Mouse (Mus musculus) G1E (cell line): ENCODE data around the gene Diras1. TPM values are rescaled to one million over a fixed set of nuclear protein-coding genes. Genes with fewer than 3 reads are reported as not detected.
"Not testable (repeated sequence)": the region's sequence is repeated elsewhere in the genome, so short reads cannot be mapped to it uniquely, and the experiment has no call there.

Experiments
- ATAC-seq: 2 replicates; pipeline ENCODE4 v1.8.0; 2016; ENCODE audit warnings: mild to moderate bottlenecking; ENCODE audit not compliant: insufficient number of reproducible peaks, poor library complexity, low FRiP score, severe bottlenecking; ENCODE audit errors: extremely low read depth
- DNase-seq: peaks from one replicate; pipeline ENCODE4 v3.0.0; 2012; ENCODE audit warnings: low spot score
- H3K27me3 ChIP-seq: 2 replicates; pipeline ENCODE4 v1.6.1; 2012; ENCODE audit warnings: mild to moderate bottlenecking, low read length, inconsistent platforms; ENCODE audit not compliant: insufficient read depth
- H3K36me3 ChIP-seq: replicated peaks from 2 replicates; pipeline ENCODE3; 2012; ENCODE audit warnings: mild to moderate bottlenecking, inconsistent platforms
- H3K4me1 ChIP-seq: 2 replicates; pipeline ENCODE4 v1.6.1; 2012; ENCODE audit warnings: low read depth, low read length, inconsistent platforms, mixed read lengths; ENCODE audit not compliant: insufficient read depth
- H3K4me3 ChIP-seq: 2 replicates; pipeline ENCODE4 v1.5.1; 2012; ENCODE audit warnings: low read depth, mild to moderate bottlenecking, inconsistent platforms, low read length, moderate library complexity, mixed read lengths
- H3K9me3 ChIP-seq: replicated peaks from 2 replicates; pipeline ENCODE4 v1.6.1; 2012; ENCODE audit warnings: inconsistent platforms
- CTCF ChIP-seq: IDR thresholded peaks from 2 replicates; pipeline ENCODE4 v1.5.1; 2012; ENCODE audit warnings: low read depth, low read length, inconsistent platforms, mixed read lengths
- GATA1 ChIP-seq: IDR thresholded peaks from 2 replicates; pipeline ENCODE4 v1.6.1; 2012; ENCODE audit warnings: borderline replicate concordance, low read length, inconsistent platforms, mixed read lengths
- GATA2 ChIP-seq: IDR thresholded peaks from 2 replicates; pipeline ENCODE4 v1.6.1; 2012; ENCODE audit warnings: low read depth, low read length, inconsistent platforms, borderline replicate concordance
- POLR2AphosphoS5 ChIP-seq: IDR thresholded peaks from 2 replicates; pipeline ENCODE4 v1.6.1; 2012; ENCODE audit warnings: low read depth, low read length, inconsistent platforms; ENCODE audit not compliant: insufficient replicate concordance
- TAL1 ChIP-seq: conservative IDR thresholded peaks from 2 replicates; pipeline ENCODE4 v1.6.1; 2012; ENCODE audit warnings: low read depth, low read length, inconsistent platforms, mixed read lengths
- polyA plus RNA-seq: library from polyadenylated mRNA; stranded (reverse); fragments of >175 nt; gene quantifications from 2 replicates; pipeline ENCODE4 v1.2.3, GENCODE M21; 2012
- total RNA-seq, 2 experiments: library from RNA; stranded (forward) in 1 of 2; stranded (reverse) in 1 of 2; fragments of 200-1000 nt in 1 of 2; fragments of >200 nt in 1 of 2; fragmentation: Nextera tagmentation in 1 of 2; gene quantifications; 2 replicates each; pipeline ENCODE4 v1.2.3; 2014 to 2017

The Diras1 gene
- total RNA-seq (2014; fragmentation: Nextera tagmentation) (not detected in 2 replicates), total RNA-seq (2017) (0.44 TPM in 1 of 2 replicates, not detected in the other), polyA plus RNA-seq (0.02 TPM in 1 of 2 replicates, not detected in the other)

DNA sequence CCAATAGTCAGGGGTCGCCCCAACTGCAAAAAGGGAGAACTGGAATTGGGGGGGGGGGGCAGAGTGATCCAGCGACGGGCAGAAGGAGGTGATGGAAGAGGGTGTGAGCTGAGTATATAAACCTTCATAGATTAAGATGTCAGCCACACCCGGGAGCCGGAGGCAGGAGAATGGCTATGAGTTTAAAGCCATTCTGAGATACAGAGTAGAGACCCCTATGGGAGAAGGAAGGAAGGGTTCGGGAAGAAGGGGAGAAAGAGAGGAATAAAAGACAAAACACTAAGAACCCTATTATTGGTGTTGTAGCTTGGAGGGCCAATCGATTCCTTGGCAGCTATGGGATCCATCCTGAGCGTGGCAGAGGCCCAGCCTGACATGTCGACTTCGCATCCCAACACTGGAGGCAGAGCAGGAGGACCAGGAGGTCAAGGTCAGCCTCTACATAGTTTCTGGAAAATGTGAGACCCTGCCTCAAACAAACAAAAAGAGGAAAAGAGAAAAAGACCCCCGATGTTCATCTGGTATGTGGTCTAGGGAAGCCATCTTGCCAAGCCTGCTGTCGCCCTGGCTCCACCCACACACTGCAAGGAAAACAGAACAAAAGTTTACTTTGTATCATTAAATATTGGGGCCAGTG is at the start of gene Diras1:
Gene Diras1, minus strand, starts transcription at position 24 of the 637 bp plus-strand sequence.
- peaks cover 10% of the 10 kb centered on the region for H3K36me3 ChIP-seq
- peak within 1 kb of the TSS; percentile 44; the same call in 1 of the 2 replicates for H3K4me3 ChIP-seq
- DNase-seq (no peak), ATAC-seq (no peak)
- no peaks in the 10 kb centered on the region for H3K9me3 ChIP-seq
- peaks cover 52% of the 10 kb centered on the region for H3K27me3 ChIP-seq
- peaks cover 13% of the 10 kb centered on the region for H3K4me1 ChIP-seq
- TF ChIP-seq CTCF (no peak), GATA1 (no peak), TAL1 (no peak), GATA2 (no peak), POLR2AphosphoS5 (no peak)

DNA sequence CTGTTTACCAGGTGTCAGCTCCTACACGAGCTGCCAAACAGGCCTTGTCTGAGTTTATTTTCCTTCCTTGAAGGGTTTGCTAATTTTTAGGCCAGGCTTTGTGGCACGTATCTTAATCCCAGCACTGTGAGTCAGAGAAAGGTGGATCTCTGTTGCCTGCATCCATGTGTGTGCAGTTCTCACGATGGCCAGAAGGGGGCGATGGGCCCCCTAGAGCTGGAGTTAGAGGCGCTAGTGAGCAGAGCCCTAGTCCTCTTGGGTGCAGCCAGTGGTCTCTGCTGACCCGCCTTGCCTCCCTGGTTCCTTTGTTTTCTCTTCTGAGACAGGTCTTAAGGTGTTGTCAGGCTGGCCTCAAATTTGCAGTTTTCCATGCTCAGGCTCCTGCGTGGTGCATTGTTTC is 48.0 kb upstream of the Diras1 start:
- no peaks in the 10 kb centered on the region for H3K9me3 ChIP-seq
- TF ChIP-seq TAL1 = no peak
- TF ChIP-seq CTCF = peak; percentile 80; the same call in 1 of the 2 replicates
- no peak for TF ChIP-seq GATA2
- no peak for TF ChIP-seq GATA1
- TF ChIP-seq POLR2AphosphoS5 = no peak
- H3K36me3 ChIP-seq = peaks cover 74% of the 10 kb centered on the region
- ATAC-seq (no peak), DNase-seq (no peak)
- H3K27me3 ChIP-seq = peaks cover under 1% of the 10 kb centered on the region; the same call in 1 of the 2 replicates
- H3K4me1 ChIP-seq = peaks cover 42% of the 10 kb centered on the region
- H3K4me3 ChIP-seq = no peak overlapping the region

DNA sequence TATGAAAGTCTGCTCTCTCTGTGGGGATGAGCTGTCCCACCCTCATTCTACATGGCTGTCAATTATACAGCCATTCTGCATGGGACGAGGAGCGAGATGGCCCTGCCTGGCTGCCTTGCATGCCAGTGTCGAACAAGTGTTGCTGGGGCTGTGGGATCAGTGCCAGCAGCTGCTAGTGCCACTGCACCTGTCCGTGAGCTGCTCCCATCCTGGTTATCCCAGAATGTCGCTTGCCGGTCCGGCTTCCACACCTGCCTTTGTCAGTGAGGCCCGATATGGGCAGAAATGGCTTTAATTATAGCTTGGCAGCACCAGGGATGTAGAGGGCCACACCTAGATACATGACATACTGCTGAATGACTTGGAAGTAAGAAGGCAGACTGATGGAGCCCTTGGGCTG is 46.8 kb upstream of the Diras1 start:
- Histone ChIP-seq H3K4me3 (no peak overlapping the region), H3K9me3 (no peaks in the 10 kb centered on the region), H3K4me1 (peaks cover 42% of the 10 kb centered on the region), H3K27me3 (peaks cover 11% of the 10 kb centered on the region), H3K36me3 (peaks cover 62% of the 10 kb centered on the region)
- TF ChIP-seq GATA2 (no peak), POLR2AphosphoS5 (no peak), CTCF (no peak), TAL1 (no peak), GATA1 (no peak)
- ATAC-seq (no peak), DNase-seq (no peak)

DNA sequence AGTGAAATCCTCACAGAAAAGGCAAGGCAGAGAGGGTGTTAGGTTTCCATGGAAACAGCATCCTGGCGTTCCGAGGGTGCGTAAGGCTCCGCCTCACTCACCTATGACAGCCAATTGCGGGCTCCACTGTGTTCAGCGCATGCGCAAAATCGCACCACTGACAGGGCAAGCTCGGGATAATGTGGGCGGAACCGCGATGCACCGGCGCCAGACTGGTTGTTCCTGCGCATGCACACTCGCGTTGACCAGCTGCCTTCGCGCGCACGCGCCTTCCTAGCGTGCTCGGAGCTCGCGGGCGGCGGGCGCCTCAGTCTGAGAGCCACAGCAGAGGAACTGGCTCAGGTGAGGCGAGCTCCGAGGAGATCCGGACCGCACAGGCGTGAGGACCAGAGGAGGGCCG is 44.4 kb upstream of the Diras1 start, which contains the start of gene Thop1:
Gene Thop1, plus strand, starts transcription at position 200 of the 400 bp plus-strand sequence.
- TF ChIP-seq TAL1 (no peak), POLR2AphosphoS5 (no peak), CTCF (no peak), GATA2 (no peak), GATA1 (no peak)
- Histone ChIP-seq H3K27me3 (peaks cover 17% of the 10 kb centered on the region), H3K9me3 (no peaks in the 10 kb centered on the region), H3K4me3 (peak within 1 kb of the TSS; percentile 81), H3K36me3 (peaks cover 38% of the 10 kb centered on the region), H3K4me1 (peaks cover 34% of the 10 kb centered on the region)
- DNase-seq = peak; percentile 99
- ATAC-seq = peak; percentile 98

DNA sequence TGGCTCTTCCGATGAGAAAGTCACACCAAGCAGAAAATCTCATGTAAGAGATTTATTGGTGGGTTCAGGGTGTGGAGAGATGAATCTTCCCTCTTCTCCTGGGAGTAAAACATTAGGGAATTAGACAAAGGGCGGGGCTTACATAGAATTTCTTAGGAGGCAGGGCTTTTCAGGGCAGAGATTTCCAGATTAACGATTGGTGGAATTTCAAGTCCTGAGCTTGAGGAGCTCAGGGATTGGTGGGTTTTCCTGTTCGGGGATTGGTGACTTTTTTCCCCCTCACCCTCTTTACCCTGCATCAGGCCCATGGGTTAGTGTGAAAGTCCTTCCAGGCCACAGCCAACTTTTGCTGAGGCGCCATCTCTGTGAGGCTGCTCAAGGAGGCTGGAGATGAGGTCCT is 43.2 kb upstream of the Diras1 start:
- no peak for TF ChIP-seq TAL1
- no peak for TF ChIP-seq CTCF
- TF ChIP-seq POLR2AphosphoS5 = no peak
- TF ChIP-seq GATA1 = no peak
- TF ChIP-seq GATA2 = no peak
- peaks cover 34% of the 10 kb centered on the region for H3K4me1 ChIP-seq
- no peak for ATAC-seq

DNA sequence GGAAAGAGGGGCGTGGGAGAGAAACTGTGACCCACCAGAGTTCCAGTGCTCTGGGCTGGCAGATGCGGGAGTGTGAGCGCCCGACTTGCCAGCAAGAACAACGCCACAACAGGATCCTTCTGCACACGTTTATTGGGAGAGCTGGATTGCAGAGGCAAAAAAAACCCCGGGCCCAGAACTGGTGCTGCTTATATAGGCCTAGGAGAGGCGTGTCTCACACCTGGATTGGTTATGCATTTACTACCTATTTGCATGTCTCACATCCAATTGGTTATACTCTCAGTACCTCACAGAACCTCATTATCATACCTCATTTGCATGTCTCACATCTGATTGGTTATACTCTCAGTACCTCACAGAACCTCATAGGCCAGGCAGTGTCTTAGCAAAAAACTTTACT is 39.1 kb upstream of the Diras1 start:
- H3K27me3 ChIP-seq = peaks cover 21% of the 10 kb centered on the region
- H3K36me3 ChIP-seq, H3K4me3 ChIP-seq, ATAC-seq, H3K4me1 ChIP-seq, H3K9me3 ChIP-seq, DNase-seq: not testable (repeated sequence)

More for the DNA sequence above, 43.2 kb upstream of the Diras1 start:
- peaks cover 27% of the 10 kb centered on the region for H3K36me3 ChIP-seq
- no peak overlapping the region for H3K4me3 ChIP-seq
- H3K9me3 ChIP-seq = 0 out of 2 replicates have a peak, but pooled peaks cover 2% of the 10 kb centered on the region
- no peak for DNase-seq
- peaks cover 21% of the 10 kb centered on the region for H3K27me3 ChIP-seq
